Mouse (Mus musculus) brain, embryonic 14.5 days (tissue): ENCODE data around the gene Zfp784.

ENCODE experiments used
- CTCF ChIP-seq: fragments of 200-500 bp; IDR thresholded peaks from 2 replicates; pipeline ENCODE4 v1.5.1; 2012; ENCODE audit warnings: inconsistent platforms, mild to moderate bottlenecking, moderate library complexity, borderline replicate concordance; ENCODE audit not compliant: insufficient read depth, insufficient read length; ENCODE audit errors: extremely low read depth
- POLR2A ChIP-seq: fragments of 200-500 bp; IDR thresholded peaks from 2 replicates; pipeline ENCODE4 v1.6.1; 2012; ENCODE audit warnings: mild to moderate bottlenecking, inconsistent platforms, borderline replicate concordance; ENCODE audit not compliant: poor library complexity, insufficient read depth, insufficient read length, severe bottlenecking; ENCODE audit errors: extremely low read depth

- TF ChIP-seq CTCF (no peak), POLR2A (no peak)
Measured at GRCm38 (mm10) chr7:5012681-5013513, 25.3 kb downstream of the Zfp784 start.
